Mouse (Mus musculus): ENCODE measurements at regions not wholly inside any gene's neighbourhood (a gene's known extent, or its start where the extent isn't known, plus 50 kb on each side); places are given as distances from the start of the nearest gene placed in this dataset.

GRCm38 (mm10) chr8:103955568-103956260 is 145.7 kb upstream of the Cdh5 start:
- no peak for DNase-seq (ENCODE audit: low spot score)

- no peak for DNase-seq (ENCODE audit: low spot score)
Measured at GRCm38 (mm10) chr8:103964293-103964918, 137.0 kb upstream of the Cdh5 start.

- no peak for DNase-seq (ENCODE audit: low spot score)
Measured at GRCm38 (mm10) chr8:103969929-103970328, 131.5 kb upstream of the Cdh5 start.

- no peak for DNase-seq (ENCODE audit: low spot score)
Measured at GRCm38 (mm10) chr8:103970511-103970910, 130.9 kb upstream of the Cdh5 start.

GRCm38 (mm10) chr8:103970966-103971365 is 130.5 kb upstream of the Cdh5 start:
- no peak for DNase-seq (ENCODE audit: low spot score)

- no peak for DNase-seq (ENCODE audit: low spot score)
Measured at GRCm38 (mm10) chr8:103976488-103976887, 124.9 kb upstream of the Cdh5 start.

- DNase-seq (ENCODE audit: low spot score) = no peak
Measured at GRCm38 (mm10) chr8:103978948-103979347, 122.5 kb upstream of the Cdh5 start.

GRCm38 (mm10) chr8:103983860-103984594 is 117.4 kb upstream of the Cdh5 start:
- no peak for DNase-seq (ENCODE audit: low spot score)

GRCm38 (mm10) chr8:103985640-103986039 is 115.8 kb upstream of the Cdh5 start:
- no peak for DNase-seq (ENCODE audit: low spot score)

- no peak for DNase-seq (ENCODE audit: low spot score)
Measured at GRCm38 (mm10) chr8:103993897-103994296, 107.5 kb upstream of the Cdh5 start.

GRCm38 (mm10) chr8:103998143-103998542 is 103.3 kb upstream of the Cdh5 start:
- no peak for DNase-seq (ENCODE audit: low spot score)

- no peak for DNase-seq (ENCODE audit: low spot score)
Measured at GRCm38 (mm10) chr8:104007209-104007608, 94.2 kb upstream of the Cdh5 start.

GRCm38 (mm10) chr8:104008756-104009155 is 92.7 kb upstream of the Cdh5 start:
- DNase-seq (ENCODE audit: low spot score) = no peak

- DNase-seq (ENCODE audit: low spot score) = no peak
Measured at GRCm38 (mm10) chr8:104009306-104009705, 92.1 kb upstream of the Cdh5 start.

- DNase-seq (ENCODE audit: low spot score) = no peak
Measured at GRCm38 (mm10) chr8:104022231-104022630, 79.2 kb upstream of the Cdh5 start.

- no peak for DNase-seq (ENCODE audit: low spot score)
Measured at GRCm38 (mm10) chr8:104022691-104023509, 78.5 kb upstream of the Cdh5 start.

GRCm38 (mm10) chr8:104027161-104027821 is 74.1 kb upstream of the Cdh5 start:
- DNase-seq (ENCODE audit: low spot score) = no peak

GRCm38 (mm10) chr8:104028626-104029025 is 72.8 kb upstream of the Cdh5 start:
- DNase-seq (ENCODE audit: low spot score) = peak; percentile 73

GRCm38 (mm10) chr8:104032179-104032578 is 69.2 kb upstream of the Cdh5 start:
- DNase-seq (ENCODE audit: low spot score) = no peak

GRCm38 (mm10) chr8:104033148-104033547 is 68.3 kb upstream of the Cdh5 start:
- no peak for DNase-seq (ENCODE audit: low spot score)

- no peak for DNase-seq (ENCODE audit: low spot score)
Measured at GRCm38 (mm10) chr8:104034286-104034685, 67.1 kb upstream of the Cdh5 start.
